Comparison of ENCODE assay signal across 15 mouse cellular contexts in the genomic region with DNA sequence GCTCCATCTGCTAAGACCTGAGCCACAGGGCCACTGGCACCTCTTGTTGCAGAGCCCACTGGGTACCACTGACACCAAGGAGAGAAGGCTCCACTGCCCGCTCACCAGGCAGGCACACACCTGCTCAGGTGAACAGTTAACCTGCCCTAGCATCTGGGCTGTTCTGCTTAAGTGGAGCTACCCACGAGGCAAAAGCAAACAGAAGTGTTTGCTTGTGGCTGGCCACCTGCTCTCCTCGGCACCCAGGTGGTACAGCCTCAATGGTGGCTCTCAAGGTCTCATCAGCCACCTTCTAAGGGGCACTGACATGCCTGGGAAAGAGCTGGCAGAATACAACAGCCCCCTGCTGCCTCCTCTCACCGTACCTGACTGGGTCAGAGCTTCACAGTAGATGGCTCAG.
"Had no signal": no experiment of that assay in that cellular context is flagged by ENCODE, and none has a peak within 500 bp of the region (broad histone marks: within the 10 kb centered on the region; RNA-seq: fewer than 3 reads in every experiment).

No protein-coding gene starts in this region.

- H3K9me3 ChIP-seq: intestine, embryonic 15.5 days; kidney, embryonic 15.5 days; limb, embryonic 12.5 days; limb, embryonic 15.5 days had no signal

- ATAC-seq: intestine, embryonic 15.5 days; liver, postnatal 0 days had no signal

- H3K36me3 ChIP-seq: intestine, embryonic 15.5 days; kidney, embryonic 15.5 days; limb, embryonic 12.5 days; limb, embryonic 15.5 days had no signal

- H3K27ac ChIP-seq: intestine, embryonic 15.5 days; kidney, embryonic 15.5 days; limb, embryonic 12.5 days; limb, embryonic 15.5 days; liver, embryonic 14.5 days had no signal

- H3K9ac ChIP-seq: intestine, embryonic 15.5 days; kidney, embryonic 15.5 days; limb, embryonic 12.5 days; limb, embryonic 15.5 days; liver, embryonic 14.5 days; liver, postnatal 0 days had no signal

- H3K4me3 ChIP-seq: intestine, embryonic 15.5 days; kidney, embryonic 15.5 days; limb, embryonic 12.5 days; limb, embryonic 15.5 days had no signal

- DNase-seq: kidney, adult 11 months; kidney, adult 8-10 months; kidney, postnatal 10 days; kidney, postnatal 4 days; left cerebral cortex, postnatal 4 days; liver, postnatal 0 days; midbrain, embryonic 14.5 days; thymus, postnatal 36 days had no signal

- H3K4me2 ChIP-seq: intestine, embryonic 15.5 days; kidney, embryonic 15.5 days; limb, embryonic 12.5 days; limb, embryonic 15.5 days; liver, embryonic 11.5 days; midbrain, embryonic 11.5 days had no signal
